Mouse (Mus musculus) gastrocnemius, postnatal 10 days (tissue): ENCODE data around the gene Slc25a45. TPM values are rescaled to one million over a fixed set of nuclear protein-coding genes. Genes with fewer than 3 reads are reported as not detected.

Experiments
- DNase-seq: peaks from one replicate; pipeline ENCODE4 v3.0.0; 2021; ENCODE audit warnings: mixed read lengths
- total RNA-seq, 2 experiments: library from RNA; stranded (reverse); gene quantifications; 2 replicates each; pipeline ENCODE4 v1.2.3; 2021

The Slc25a45 gene
- total RNA-seq, 2 experiments from 2014 or later, result 2.6 to 3.5 TPM

- DNase-seq, result no peak
Measured at GRCm38 (mm10) chr19:5840086-5840889, 37.3 kb upstream of the Slc25a45 start.

DNA sequence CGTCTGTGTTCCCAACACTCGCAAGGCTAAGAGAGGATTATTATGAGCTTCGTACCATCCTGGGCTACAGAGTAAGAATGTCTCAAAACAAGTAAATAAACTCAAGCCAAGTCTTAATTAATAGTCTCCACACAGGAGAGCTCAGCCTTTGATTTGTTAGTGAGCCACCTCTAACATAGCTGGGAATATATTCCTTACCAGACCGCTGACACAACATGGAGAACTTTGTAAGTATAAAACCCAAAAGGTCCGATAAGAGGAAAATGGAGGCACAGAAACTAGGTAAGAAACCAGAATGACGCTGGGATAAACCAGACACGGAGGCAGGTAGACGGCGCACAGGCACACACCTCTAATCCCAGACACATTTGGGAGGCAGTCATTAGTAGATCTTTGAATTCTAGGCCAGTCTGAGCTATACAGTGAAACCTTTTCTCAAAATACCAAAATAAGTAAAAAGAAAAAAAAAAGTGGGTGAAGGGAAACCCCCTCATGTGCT, 36.7 kb upstream of the Slc25a45 start:
- DNase-seq, result no peak

DNA sequence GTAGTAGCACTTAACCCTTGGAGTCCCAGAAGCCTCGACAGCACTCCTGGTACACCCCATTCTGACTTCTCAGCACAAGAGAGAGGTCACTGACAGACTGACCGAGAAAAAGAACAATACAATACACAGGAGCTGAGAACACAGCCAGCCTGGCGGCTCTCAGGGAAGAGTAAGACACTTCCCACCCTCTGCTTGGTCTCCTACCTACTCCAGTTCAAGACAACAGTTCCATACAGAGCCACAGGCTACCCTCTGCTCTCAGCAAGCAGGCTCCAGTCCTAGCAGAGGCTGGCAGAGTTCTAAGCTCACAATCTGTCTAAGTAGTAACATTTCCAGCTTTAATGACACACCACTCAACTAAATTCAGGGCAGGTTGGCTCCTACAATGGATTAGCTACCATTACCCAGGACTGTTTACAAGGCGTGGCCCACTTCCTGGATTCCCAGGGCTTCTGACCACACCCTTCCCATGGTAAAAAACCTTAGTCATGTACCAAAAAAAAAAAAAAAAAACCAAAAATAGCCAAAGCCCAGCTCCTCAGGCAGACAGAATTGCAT, 36.1 kb upstream of the Slc25a45 start:
- no peak for DNase-seq

DNA sequence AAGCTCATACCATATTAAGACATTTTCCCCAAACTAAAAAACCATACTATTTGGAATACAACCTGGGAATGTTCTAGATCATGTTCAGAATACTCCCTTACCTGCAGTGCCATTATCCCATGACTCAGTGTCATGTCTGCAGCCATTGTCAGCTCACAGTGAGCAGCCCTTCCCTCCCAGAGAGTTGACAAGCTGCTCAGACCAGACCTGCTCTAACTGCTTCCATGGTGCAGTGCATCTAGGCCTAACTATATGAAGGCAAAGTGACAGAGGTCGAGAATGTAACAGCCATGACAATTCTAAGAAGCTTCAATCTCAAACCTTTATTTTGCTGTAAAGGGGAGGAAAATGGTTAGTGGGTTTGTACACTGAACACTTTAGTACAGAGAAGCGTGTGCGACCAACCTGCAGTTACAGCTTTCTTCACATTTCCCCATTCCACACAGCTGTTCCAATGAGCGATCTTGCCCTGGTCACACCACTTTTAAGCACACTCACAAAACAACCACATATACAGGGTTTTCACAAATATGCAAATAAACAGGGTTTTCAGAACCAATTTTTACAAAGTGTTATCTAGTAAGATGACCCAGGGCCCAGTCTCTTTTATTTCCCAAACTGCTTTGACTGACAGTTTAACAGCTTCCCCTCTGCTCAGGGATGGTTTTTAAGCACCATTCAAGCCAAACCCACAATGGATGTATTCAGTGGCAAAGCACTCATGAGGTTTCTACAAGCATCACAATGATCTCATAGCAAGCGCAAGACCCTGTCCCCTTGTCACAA, 35.4 kb upstream of the Slc25a45 start:
- no peak for DNase-seq

GRCm38 (mm10) chr19:5842785-5843730, 34.5 kb upstream of the Slc25a45 start:
- DNase-seq, result no peak

- DNase-seq, result no peak
Measured at GRCm38 (mm10) chr19:5843781-5844691, 33.6 kb upstream of the Slc25a45 start.

DNA sequence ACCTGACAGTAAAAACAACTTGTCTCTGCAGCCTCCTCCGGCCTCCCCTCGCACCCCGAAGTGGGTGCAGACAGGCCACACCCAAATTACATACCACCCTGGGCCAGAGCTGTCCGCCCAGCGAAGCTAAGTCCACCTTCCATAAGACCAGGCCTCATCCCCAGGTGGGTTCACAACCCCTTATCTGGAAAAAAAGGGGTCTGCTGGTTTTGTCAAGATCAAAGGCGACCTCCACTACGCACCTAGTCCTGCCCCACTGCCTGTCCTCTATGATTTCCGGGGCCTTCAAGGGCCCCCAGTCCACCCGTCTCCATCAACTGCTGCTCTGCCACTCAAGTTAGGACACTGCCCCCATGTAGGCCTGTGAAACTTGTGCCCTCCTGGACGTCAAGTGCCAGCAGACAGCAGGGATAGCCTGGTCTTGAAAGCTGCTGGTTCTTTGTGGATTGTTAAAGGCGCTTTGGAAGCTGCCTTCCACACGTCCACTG, 32.7 kb upstream of the Slc25a45 start:
- DNase-seq, result no peak

- DNase-seq, result peak; percentile 94
Measured at GRCm38 (mm10) chr19:5845319-5846135, 32.1 kb upstream of the Slc25a45 start.

DNA sequence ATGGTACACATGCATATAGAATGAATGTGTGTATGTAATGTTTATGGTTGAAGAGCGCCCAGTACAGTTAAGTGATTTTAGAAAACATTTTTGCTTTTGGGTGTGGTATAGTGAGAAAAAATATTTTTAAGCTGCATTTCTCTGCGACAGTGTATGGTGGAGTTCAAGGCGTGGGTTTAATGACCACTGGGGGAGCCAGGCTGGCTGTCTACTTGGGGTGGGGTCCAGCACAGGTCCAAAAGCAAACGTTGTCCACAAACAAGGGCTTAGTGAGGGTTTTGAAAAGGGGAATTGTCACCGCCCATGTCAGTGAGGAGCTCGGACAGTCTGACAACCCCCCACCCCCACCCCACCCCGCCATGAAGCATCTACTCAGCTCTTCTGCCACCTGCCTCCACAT, 31.5 kb upstream of the Slc25a45 start:
- DNase-seq, result no peak

GRCm38 (mm10) chr19:5846557-5847305, 30.9 kb upstream of the Slc25a45 start:
- peak; percentile 64 for DNase-seq

DNA sequence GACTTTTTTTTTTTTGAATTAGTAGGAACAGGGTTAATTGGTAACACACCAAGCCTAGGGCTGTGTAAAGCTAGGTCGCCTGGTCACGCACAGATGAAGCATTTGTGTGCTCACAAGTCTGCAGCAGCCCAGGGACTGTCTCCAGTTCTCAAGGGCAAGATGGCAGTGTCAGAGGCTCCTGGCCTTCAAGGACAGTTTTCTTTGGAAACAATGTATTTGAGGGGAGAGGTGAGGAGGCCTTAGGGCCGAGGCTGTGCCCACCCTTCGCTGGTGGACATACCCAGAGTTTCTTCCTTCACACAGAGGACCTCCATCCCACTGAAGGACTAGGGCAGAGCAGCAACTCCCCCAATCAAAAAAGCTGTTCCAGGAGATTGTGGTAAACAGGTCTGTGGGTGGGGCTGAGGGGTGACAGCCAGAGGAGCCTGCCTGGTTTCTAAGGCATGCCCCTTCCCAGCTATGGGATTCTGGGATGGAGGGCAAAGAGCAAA, 30.3 kb upstream of the Slc25a45 start:
- DNase-seq, result no peak

- peak; percentile 59 for DNase-seq
Measured at GRCm38 (mm10) chr19:5848032-5848825, 29.4 kb upstream of the Slc25a45 start.

GRCm38 (mm10) chr19:5848826-5849672, 28.6 kb upstream of the Slc25a45 start:
- no peak for DNase-seq

- peak; percentile 97 for DNase-seq
Measured at GRCm38 (mm10) chr19:5849843-5850527, 27.6 kb upstream of the Slc25a45 start.

DNA sequence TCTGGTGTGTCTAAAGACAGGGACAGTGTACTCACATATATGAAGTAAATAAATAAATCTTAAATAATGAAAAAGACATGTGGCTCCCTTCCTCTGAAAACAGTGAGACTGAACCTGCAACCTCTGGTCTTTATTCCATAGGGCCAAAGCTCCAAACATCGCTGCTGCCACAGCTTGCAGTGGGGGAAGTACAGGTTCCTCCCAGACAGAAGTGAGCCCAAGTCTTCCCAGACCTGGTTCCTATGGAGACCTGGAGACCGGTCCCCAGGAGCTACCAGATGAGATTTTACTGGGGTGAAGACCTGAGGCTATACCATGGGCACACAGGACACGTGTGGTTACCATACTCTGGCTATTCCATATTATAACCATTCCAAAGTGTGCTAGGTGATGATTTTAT, 26.7 kb upstream of the Slc25a45 start:
- no peak for DNase-seq

GRCm38 (mm10) chr19:5851481-5851971, 26.1 kb upstream of the Slc25a45 start:
- DNase-seq, result no peak
